ENCODE assay signal across 8 mouse cellular contexts in the genomic region with DNA sequence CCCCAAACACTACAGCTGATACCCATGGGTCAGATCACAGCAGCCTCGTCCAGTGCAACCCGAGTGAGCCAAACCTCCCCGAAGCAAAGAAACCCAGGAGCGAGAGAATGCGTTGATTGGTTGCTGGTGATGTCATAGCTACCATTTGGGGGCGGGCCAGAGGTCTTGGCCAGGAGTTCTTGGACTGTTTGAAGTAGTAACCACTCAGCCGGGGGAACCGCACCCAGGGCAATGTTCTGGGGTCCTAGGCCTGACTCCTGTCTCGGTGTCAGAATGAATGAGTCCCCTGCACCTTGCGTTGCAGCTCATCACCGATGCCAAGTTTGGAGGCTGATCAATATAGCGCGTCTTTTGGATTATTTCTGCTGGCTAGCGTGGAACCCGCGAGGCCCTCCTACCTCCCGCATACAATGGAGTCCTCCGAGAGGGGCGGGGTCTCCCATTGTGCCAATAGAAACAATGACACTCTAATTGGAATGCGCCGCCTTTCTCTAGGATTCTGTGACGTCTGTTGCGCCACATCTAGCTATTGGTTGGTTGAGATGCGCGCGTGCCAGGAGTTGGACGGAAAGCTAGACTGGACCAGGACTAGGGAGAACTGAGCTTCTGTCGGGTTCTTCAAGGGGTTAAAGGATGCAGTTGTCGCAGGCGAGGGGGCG. TPM values are rescaled to one million over a fixed set of nuclear protein-coding genes. Genes with fewer than 3 reads are reported as not detected.
DNase-seq lines count a peak whose midpoint lies in the region; ATAC-seq lines count a peak whose summit lies in the region.
"Had no signal": no experiment of that assay in that cellular context is flagged by ENCODE, and none has a peak within 500 bp of the region (broad histone marks: within the 10 kb centered on the region; RNA-seq: fewer than 3 reads in every experiment).

No protein-coding gene starts in this region.

- H3K4me2 ChIP-seq in hindbrain, embryonic 14.5 days (replicated peaks) = peak overlapping the region; percentile 86
- H3K4me2 ChIP-seq in stomach, embryonic 15.5 days = no peak overlapping the region

- H3K9me3 ChIP-seq in hindbrain, embryonic 14.5 days (ENCODE audit: control insufficient read depth, low read length) = no peaks in the 10 kb centered on the region
- no peaks in the 10 kb centered on the region for H3K9me3 ChIP-seq in stomach, embryonic 15.5 days

- DNase-seq in embryo, embryonic 10.5 days (ENCODE audit: low spot score) = peak; percentile 85
- peak; percentile 94 for DNase-seq in hindbrain, embryonic 14.5 days (ENCODE audit: low spot score)
- peak; percentile 81 for DNase-seq in mesoderm, embryonic 11.5 days (ENCODE audit: low read depth, low spot score)
- no peak for DNase-seq in spleen, postnatal 14 days (ENCODE audit: low spot score in 2 of 2)
- no peak for DNase-seq in ovary, adult 18-20 months (ENCODE audit: low spot score)

- H3K27ac ChIP-seq in hindbrain, embryonic 14.5 days = peak overlapping the region; percentile 85
- H3K27ac ChIP-seq in stomach, embryonic 15.5 days = no peak overlapping the region
- H3K27ac ChIP-seq: liver, embryonic 14.5 days had no signal

- H3K9ac ChIP-seq in hindbrain, embryonic 14.5 days = peak overlapping the region; percentile 83
- no peak overlapping the region for H3K9ac ChIP-seq in stomach, embryonic 15.5 days
- H3K9ac ChIP-seq: liver, embryonic 14.5 days had no signal

- H3K4me1 ChIP-seq in hindbrain, embryonic 14.5 days (replicated peaks; ENCODE audit: control insufficient read depth, insufficient read depth, low read length) = peaks cover 30% of the 10 kb centered on the region
- H3K4me1 ChIP-seq in stomach, embryonic 15.5 days = peaks cover 16% of the 10 kb centered on the region

- peaks cover 14% of the 10 kb centered on the region for H3K27me3 ChIP-seq in hindbrain, embryonic 14.5 days (ENCODE audit: control insufficient read depth, insufficient read depth, low read length)
- peaks cover 68% of the 10 kb centered on the region for H3K27me3 ChIP-seq in stomach, embryonic 15.5 days (replicated peaks)

- under 1% methylated on average over 31 of the region's 31 CpGs for WGBS in hindbrain, embryonic 14.5 days
- under 1% methylated on average over 31 of the region's 31 CpGs for WGBS in stomach, embryonic 15.5 days

- peak overlapping the region; percentile 69 for H3K4me3 ChIP-seq in hindbrain, embryonic 14.5 days (replicated peaks; ENCODE audit: low read length)
- 0 out of 2 replicates have a peak overlapping the region, but pooled peaks have one; percentile 8 for H3K4me3 ChIP-seq in stomach, embryonic 15.5 days (replicated peaks)

- peak; percentile 84 for ATAC-seq in cerebellum, adult (ENCODE audit: insufficient number of reproducible peaks, low FRiP score, low TSS enrichment)
- ATAC-seq in hindbrain, embryonic 14.5 days (ENCODE audit: low FRiP score) = peak; percentile 92
- no peak for ATAC-seq in stomach, embryonic 15.5 days (ENCODE audit: insufficient read depth, low FRiP score, low read depth)

- peaks cover 28% of the 10 kb centered on the region for H3K36me3 ChIP-seq in hindbrain, embryonic 14.5 days (replicated peaks; ENCODE audit: control insufficient read depth, insufficient read depth)
- H3K36me3 ChIP-seq in stomach, embryonic 15.5 days = no peaks in the 10 kb centered on the region

RNA-seq across cellular contexts. Expression of gene Celsr3, which starts 1.2 kb away (rescaled TPM):
- polyA plus RNA-seq in hindbrain, embryonic 14.5 days (2014; fragmentation: Nextera tagmentation; extraction: Ambion mirVana) = 15.4 and 16.0 TPM in 2 replicates
- 0.94 and 1.2 TPM in 2 replicates for polyA plus RNA-seq in stomach, embryonic 15.5 days (2015; fragmentation: Nextera tagmentation; extraction: Ambion mirVana)

RNA-seq across cellular contexts. Expression of gene Nckipsd, which starts 16.7 kb away (rescaled TPM):
- polyA plus RNA-seq in hindbrain, embryonic 14.5 days (2014; fragmentation: Nextera tagmentation; extraction: Ambion mirVana) = 28.5 and 29.6 TPM in 2 replicates
- 10.5 and 13.0 TPM in 2 replicates for polyA plus RNA-seq in stomach, embryonic 15.5 days (2015; fragmentation: Nextera tagmentation; extraction: Ambion mirVana)

RNA-seq across cellular contexts. Expression of gene Slc26a6, which starts 28.2 kb away (rescaled TPM):
- polyA plus RNA-seq in hindbrain, embryonic 14.5 days (2014; fragmentation: Nextera tagmentation; extraction: Ambion mirVana) = 19.1 and 21.5 TPM in 2 replicates
- 12.8 and 18.5 TPM in 2 replicates for polyA plus RNA-seq in stomach, embryonic 15.5 days (2015; fragmentation: Nextera tagmentation; extraction: Ambion mirVana)

RNA-seq across cellular contexts. Expression of gene Ip6k2, which starts 41.3 kb away (rescaled TPM):
- polyA plus RNA-seq in hindbrain, embryonic 14.5 days (2014; fragmentation: Nextera tagmentation; extraction: Ambion mirVana) = 202 and 238 TPM in 2 replicates
- polyA plus RNA-seq in stomach, embryonic 15.5 days (2015; fragmentation: Nextera tagmentation; extraction: Ambion mirVana) = 71.3 and 81.9 TPM in 2 replicates

Comparison
In these comparisons a context has a peak if more than half of its experiments do, and no peak if none do; other contexts are left out.
1. DNase-seq: peak in embryo, embryonic 10.5 days (single experiment), hindbrain, embryonic 14.5 days (single experiment) and mesoderm, embryonic 11.5 days (single experiment); none in spleen, postnatal 14 days (0 of 2) and ovary, adult 18-20 months (single experiment).